Mouse (Mus musculus) splenic B cell, adult 2 months (primary cell): ENCODE data around the gene Pfn1.
A peak's percentile ranks its signal among the peaks of the same experiment; 100 is the strongest.

Experiments used
- DNase-seq: peaks from one replicate; pipeline ENCODE4 v3.0.0-alpha.2; 2011; ENCODE audit warnings: low read depth, low spot score
- H3K27me3 ChIP-seq: 2 replicates; pipeline ENCODE4 v1.6.1; 2012; ENCODE audit warnings: mild to moderate bottlenecking, low read length, moderate library complexity, mixed read lengths; ENCODE audit not compliant: control insufficient read depth, poor library complexity, insufficient read depth, severe bottlenecking
- H3K36me3 ChIP-seq: 2 replicates; pipeline ENCODE4 v1.6.1; 2012; ENCODE audit warnings: mild to moderate bottlenecking, low read length, moderate library complexity, mixed read lengths; ENCODE audit not compliant: control insufficient read depth, poor library complexity, insufficient read depth, severe bottlenecking

The Pfn1 gene

DNA sequence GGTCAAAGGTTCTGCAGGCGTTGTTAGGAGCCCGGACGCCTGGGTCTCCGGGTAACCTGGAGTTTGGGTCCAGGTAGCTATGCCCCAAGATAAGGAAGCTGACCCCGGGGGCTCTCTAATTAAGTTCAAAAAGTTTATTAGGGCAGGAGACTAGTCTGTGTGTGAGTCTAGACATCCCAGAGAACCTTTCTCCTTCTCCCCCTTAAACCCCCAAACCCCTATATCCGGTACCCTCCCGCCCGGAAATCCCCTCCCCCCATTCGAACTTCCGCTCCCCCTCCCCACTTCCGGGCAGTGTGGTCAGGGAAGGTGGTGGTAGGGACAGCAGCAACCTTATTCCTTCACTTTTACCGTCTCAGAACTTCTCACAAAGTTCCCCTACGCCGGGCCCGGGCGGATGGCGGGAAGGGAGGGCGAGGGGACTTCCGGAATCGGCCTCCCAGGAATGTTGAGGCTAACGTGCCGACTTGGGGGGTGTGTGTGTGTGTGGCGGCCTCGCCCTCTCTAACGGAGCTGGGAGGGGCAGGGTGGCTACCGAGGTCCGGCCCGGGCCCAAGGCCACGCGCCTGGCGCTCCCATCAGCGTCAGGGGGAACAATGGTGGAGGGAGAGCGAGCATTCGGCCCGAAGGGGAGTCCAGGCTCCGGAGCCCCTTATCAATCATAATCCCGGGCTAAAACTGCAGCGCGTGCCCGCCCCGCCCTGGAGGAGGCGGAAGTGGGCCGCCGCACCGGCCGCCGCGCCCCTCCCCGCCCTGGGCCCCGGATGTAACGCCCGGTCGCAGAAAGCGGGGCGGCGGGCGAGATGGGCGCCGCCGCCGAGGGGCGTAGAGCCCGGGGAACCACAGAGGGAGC lies 873 bp downstream of the Pfn1 start:
- H3K27me3 ChIP-seq, result no peaks in the 10 kb centered on the region
- H3K36me3 ChIP-seq, result peaks cover 14% of the 10 kb centered on the region
- DNase-seq, result peak; percentile 72

DNA sequence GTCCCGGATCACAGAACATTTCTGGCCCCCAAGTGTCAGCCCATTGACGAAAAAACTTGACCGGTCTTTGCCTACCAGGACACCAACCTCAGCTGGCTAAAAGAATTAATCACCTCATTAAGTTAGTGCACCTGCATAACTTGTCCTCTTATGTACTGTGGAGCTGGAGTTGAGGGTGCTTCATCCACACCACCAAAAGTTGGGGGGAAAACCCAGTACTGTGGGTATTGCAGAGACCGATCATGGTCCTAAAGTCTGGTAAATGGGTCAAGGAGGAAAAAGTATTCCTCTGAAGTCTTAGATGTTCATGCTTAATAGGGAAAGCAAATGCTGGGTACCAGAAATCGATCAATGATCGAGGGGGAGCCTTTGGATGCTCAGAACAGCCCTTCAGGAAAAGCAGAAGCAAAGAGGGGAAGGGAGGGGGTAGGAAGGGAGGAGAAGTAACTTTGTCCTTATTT lies 1.5 kb downstream of the Pfn1 start:
- DNase-seq, result no peak
- H3K27me3 ChIP-seq, result no peaks in the 10 kb centered on the region
- H3K36me3 ChIP-seq, result peaks cover 14% of the 10 kb centered on the region

DNA sequence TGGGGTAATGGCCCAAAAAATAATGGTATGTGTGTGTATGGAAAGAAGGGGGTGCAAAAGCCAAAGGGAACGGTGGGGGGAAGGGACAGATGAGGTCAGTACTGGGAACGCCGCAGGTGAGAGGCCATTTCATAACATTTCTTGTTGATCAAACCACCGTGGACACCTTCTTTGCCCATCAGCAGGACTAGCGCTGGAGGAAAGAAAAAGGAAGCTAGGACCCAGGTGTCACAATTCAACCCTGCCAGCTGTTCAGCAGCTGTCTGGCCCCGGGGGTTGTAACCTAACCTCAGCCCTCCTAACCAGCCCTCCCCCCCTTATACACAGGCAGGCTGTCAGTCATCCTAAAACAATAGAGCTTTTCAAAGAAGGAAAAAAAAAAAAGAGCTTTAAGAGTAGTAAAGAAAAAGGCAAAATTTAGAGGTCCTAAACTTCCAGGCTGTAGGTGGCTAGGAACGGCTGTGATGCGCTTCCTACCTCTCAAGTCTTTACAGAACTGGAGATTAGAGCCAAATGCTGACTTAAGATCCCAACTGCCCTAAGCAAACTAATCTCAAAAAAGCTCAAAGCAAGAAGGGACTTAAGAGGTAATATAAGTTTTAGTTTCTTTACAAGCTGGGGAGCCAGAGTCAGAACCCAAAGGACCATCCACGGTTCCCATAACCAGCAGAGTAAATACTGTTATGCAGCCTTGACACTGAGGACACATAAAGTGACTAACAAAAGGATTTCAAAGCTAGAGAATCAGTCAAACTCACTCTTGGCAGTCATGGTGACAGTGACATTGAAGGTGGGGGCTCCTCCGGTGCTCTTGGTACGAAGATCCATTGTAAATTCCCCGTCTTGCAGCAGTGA lies 2.2 kb downstream of the Pfn1 start:
- H3K36me3 ChIP-seq, result peaks cover 14% of the 10 kb centered on the region
- no peaks in the 10 kb centered on the region for H3K27me3 ChIP-seq
- DNase-seq, result peak; percentile 44

DNA sequence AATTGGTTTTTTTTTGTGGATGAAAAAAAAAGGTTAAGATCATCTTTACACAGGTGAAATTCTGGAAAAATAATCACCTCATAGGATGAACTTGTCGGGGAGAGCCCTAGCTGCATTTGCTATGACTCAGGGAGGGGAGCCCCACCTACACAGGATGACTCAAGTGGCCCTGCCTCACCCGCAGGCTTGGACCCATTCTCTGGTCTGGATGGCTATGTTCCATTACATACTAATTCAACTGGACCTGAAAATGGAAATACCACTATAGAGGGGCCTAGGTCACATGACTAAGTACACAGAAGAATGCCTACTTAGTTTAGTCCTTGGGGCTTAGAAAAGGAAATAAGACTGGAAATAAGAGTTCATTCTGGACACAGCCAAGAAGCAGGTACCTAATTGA lies 3.1 kb downstream of the Pfn1 start:
- peak; percentile 52 for DNase-seq
- Histone ChIP-seq H3K27me3 (no peaks in the 10 kb centered on the region), H3K36me3 (peaks cover 14% of the 10 kb centered on the region)

DNA sequence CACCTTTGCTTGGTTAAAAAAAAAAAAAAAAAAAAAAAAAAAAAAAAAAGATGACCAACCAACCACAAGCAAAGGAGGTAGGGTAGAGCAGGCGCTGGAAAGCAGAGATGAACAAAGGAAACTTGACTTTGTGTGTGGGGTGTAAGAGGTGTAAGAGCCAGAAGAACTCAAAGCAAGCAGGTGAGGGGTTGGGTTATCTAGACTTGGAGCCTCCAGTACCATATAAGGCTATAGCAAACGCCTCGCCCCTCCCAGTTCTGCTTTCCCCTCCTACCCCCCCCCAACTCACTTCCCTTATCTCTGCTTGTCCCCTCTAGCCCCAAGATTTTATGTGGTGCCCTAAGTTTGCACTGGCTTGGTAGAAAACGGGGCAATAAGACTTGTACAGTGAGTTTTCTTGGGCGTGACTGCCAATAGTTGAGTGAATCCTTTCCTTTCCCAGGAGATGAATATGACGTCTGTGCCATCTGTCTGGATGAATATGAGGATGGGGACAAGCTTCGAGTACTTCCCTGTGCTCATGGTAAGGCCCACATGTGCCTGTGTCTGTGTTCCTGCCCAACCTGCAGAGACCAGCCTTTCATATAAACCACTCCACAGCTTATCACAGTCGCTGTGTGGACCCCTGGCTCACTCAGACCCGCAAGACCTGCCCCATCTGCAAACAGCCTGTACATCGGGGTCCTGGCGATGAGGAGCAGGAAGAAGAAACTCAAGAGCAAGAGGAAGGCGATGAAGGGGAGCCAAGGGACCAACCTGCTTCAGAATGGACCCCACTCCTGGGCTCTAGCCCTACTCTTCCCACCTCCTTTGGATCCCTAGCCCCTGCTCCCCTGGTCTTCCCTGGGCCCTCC lies 3.9 kb downstream of the Pfn1 start:
- no peaks in the 10 kb centered on the region for H3K27me3 ChIP-seq
- DNase-seq, result peak; percentile 90

DNA sequence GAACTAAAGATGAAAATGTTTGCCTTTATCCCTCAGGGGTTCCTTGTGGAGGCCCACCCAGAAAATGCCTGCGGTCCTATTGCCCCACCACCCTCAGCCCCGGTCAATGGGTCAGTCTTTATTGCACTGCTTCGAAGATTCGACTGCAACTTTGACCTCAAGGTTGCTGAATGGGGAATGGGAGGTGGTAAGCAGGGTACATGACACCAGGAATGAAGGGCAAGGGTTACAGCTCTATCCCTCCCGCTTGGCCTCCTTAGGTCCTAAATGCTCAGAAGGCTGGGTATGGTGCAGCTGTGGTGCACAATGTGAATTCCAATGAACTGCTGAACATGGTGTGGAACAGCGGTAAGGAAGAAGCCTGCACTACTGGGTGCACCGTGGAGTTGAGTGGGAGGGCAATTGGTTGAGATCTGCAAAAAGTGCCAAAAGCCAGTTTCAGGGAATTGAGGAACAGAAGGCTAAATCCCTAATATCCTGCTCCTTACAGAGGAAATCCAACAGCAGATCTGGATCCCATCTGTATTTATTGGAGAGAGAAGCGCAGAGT lies 5.2 kb downstream of the Pfn1 start:
- H3K36me3 ChIP-seq, result peaks cover 18% of the 10 kb centered on the region
- no peaks in the 10 kb centered on the region for H3K27me3 ChIP-seq
- DNase-seq, result no peak

More for the DNA sequence above, 3.9 kb downstream of the Pfn1 start:
- H3K36me3 ChIP-seq, result peaks cover 14% of the 10 kb centered on the region

DNA sequence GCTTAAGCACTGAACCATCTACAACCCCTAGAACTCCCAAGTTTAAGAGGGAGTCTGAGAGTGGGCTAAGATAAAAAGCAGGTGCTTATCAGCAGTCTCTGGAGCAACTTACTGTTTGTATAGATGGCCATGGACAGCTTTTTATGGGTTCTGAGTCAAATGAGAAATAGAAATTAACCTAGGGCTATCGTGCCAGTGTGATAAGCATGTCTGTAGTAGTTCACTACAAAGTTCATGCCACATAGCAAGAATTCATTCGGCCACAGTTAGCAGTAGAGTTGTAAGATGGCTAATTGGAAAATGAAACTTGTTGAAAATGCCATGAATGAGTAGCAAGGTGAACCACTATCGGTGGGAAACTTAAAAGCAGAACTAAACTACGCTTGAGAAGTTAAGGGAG lies 5.9 kb downstream of the Pfn1 start:
- peaks cover 19% of the 10 kb centered on the region for H3K36me3 ChIP-seq
- H3K27me3 ChIP-seq, result no peaks in the 10 kb centered on the region
- DNase-seq, result peak; percentile 77

DNA sequence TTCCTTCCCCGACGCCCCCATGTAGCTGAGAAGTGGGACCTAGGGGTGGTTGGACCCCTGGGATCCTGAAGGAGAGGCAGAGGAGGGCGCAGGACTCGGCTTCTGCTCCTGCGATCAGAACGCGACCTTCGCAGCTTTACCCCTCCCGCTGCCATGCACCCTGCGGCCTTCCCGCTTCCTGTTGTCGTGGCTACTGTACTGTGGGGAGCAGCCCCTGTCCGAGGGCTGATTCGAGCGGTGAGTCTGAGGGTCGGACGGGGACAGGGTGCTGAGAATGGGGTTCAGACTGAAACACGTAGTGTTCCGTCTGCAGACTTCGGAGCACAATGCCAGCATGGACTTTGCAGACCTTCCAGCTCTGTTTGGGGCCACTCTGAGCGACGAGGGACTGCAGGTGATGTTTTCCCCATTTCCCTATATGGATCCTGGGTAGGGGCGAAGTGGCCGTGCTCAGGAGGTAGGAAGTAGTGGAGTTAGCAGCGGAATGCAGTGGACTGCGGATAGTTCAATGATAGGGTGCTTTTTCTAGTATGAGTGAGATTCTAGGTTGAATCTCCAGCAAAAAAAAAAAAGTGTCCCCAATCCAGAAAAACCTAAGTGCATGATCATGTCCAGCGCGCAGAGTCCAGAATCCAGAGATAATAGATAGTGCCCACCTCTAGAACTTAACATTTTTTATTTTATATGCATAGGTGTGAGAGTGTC lies 6.6 kb downstream of the Pfn1 start:
- H3K36me3 ChIP-seq, result peaks cover 19% of the 10 kb centered on the region
- H3K27me3 ChIP-seq, result no peaks in the 10 kb centered on the region
- DNase-seq, result peak; percentile 40

DNA sequence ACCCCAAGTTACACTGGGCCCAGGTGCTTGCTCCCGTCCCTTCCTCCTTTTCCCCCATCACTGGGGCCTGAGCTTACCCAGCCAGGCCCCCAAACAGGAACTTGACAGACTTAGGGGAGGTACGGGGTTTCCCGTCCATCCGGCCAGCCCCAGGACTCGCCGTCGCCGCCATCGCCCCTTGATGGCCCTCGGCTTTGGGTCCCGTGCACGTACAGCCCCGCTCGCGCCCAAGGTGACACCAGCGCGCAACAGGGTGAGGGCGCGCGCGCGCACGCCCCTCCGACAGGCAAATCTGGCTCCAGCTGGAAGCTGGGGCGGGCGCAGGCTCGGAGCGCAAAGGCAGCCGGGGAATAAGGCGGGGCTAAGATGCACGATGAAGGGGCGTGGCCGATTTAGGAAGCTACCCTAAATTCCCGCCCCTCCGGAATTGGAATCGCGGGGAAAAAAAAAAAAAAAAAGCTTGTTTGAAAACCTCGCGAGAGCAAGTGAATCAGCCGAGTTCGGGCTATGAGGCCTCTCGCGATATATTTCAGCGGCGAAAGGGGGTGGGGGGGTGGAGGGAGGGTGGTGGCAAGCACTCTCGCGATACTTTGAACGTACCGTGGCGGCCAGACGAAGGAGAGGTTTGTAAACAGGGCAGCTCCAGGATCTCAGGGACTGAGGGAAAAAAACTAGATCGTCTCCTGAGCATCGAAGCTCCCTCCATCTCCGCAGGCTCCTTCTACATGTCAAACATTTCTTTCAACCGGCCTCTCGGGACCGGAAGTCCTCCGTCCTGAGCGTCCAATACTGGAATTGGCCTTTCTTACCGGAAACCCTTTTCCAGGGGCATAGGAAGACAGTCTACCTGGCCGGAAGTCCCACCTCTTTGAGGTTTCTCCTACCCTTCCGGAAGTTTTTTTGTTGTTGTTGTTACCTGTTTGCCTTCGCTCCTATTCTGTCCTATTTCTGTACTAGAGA lies 7.5 kb downstream of the Pfn1 start, which contains the start of the genes Rnf167 and Slc25a11:
Gene Rnf167, plus strand, starts transcription at position 545 of the 960 bp plus-strand sequence.
Gene Slc25a11, minus strand, starts transcription at position 789 of the 960 bp plus-strand sequence.
- DNase-seq, result peak; percentile 98
- H3K27me3 ChIP-seq, result no peaks in the 10 kb centered on the region
- peaks cover 13% of the 10 kb centered on the region for H3K36me3 ChIP-seq

DNA sequence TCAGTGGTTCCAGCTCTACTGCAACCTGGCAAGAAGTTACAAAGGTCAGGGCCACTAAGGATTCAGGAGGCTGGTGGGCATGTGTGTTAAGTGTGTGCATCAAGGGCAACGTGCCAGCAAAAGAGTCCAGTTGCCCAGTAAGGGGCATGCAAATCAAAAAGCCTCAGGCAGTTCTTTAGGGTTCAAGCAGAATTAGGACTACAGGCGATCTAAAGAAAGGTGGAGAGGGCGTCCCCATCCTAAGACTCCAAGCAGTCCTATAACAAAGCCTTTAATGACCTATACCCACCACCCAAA lies 8.2 kb downstream of the Pfn1 start:
- DNase-seq, result no peak
- H3K36me3 ChIP-seq, result peaks cover 10% of the 10 kb centered on the region
- H3K27me3 ChIP-seq, result no peaks in the 10 kb centered on the region

DNA sequence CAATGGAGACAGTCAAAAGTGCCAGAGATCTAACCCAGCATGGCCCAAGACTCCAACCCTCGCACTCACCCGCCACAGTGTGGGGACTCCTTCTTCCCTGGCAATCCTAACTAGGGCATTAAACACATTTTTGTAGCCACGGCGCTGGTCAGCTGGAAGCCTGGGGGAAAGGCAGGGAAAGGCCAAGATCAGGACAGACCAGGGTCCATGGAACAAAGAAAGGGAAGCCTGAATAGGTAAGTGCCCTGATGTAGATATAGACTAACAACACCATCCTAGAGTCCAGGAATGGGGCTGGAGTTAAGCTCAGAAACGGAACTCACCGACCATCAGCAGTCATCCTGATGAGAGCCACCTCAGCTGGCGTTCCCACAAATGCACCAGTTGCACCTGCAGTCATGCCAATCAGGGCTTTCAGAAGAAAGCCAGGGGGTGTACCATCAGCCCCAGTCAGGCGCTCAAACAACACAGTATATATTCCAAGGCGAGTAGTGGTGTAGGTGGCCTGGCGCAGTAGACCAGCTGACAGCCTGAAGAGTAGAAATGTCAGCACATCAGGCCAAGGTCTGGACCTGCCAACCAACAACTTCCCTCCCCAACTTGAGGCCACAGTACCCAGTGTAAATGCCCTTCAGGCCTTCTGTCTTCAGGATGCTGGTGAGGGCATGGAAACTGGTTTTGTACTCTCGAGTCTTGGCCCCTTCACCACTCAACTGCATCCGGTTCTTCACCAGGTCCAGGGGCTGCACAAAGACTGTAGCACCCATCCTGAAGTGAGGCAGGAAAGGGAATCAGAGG lies 8.8 kb downstream of the Pfn1 start:
- DNase-seq, result no peak
- H3K36me3 ChIP-seq, result peaks cover 6% of the 10 kb centered on the region; the same call in 1 of the 2 replicates
- no peaks in the 10 kb centered on the region for H3K27me3 ChIP-seq

DNA sequence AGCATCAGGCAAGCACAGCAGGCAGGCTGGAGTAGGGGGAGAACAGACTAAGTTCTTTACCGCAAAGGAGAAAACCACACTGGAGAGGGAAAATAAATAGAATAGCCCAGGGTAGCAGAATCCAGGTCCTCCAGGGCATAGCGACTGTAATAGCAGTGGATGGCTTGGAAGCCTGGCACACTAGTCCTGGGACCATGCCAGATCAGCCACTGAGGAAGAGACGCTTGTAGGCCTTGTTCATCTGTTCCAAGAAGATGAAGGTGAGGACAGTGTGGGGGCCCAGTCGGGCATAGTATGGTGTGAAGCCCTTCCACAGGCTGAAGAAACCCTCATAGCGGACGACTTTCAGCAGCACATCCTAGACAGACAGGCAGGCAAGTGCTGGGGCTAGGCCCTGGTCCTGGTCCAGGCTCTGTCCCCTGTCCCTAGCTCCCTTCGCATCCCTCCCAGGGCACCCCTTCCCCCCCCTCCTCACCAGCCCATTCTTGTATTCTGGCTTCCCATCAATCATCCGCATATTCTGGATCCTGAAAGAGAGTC lies 9.8 kb downstream of the Pfn1 start:
- H3K27me3 ChIP-seq, result no peaks in the 10 kb centered on the region
- H3K36me3 ChIP-seq, result peaks cover 6% of the 10 kb centered on the region; the same call in 1 of the 2 replicates
- DNase-seq, result no peak
